Mouse (Mus musculus): ENCODE measurements around the gene Osbpl10. TPM values are rescaled to one million over a fixed set of nuclear protein-coding genes. Genes with fewer than 3 reads are reported as not detected.

Osbpl10 gene
- total and polyA plus RNA-seq, 2 experiments from 2014 or later, result 3.3 to 22.5 TPM

GRCm38 (mm10) chr9:115214572-115215571, 236.5 kb downstream of the Osbpl10 start:
- DNase-seq (ENCODE audit: low spot score) (no peak), ATAC-seq (no peak)
- no peaks in the 10 kb centered on the region for H3K9me3 ChIP-seq (ENCODE audit: low read length)
- H3K36me3 ChIP-seq (ENCODE audit: insufficient read depth, low read length), result no peaks in the 10 kb centered on the region
- no peak overlapping the region for H3K4me2 ChIP-seq (ENCODE audit: low read depth, low read length)
- no peak overlapping the region for H3K9ac ChIP-seq (replicated peaks; ENCODE audit: low read length)
- H3K27ac ChIP-seq, result no peak overlapping the region
- H3K27me3 ChIP-seq (ENCODE audit: insufficient read depth, low read length), result no peaks in the 10 kb centered on the region
- H3K4me3 ChIP-seq (ENCODE audit: low read length), result no peak overlapping the region
- 34% methylated on average over 7 of the region's 7 CpGs for WGBS
- 0 out of 2 replicates have a peak, but pooled peaks have one; percentile 9 for TF ChIP-seq CTCF (IDR thresholded peaks at IDR 0.05; ENCODE audit: low read depth)
- no peaks in the 10 kb centered on the region for H3K4me1 ChIP-seq (ENCODE audit: insufficient read depth, low read length)

- H3K9me3 ChIP-seq (ENCODE audit: low read length), result no peaks in the 10 kb centered on the region
- H3K9ac ChIP-seq (replicated peaks; ENCODE audit: low read length), result no peak overlapping the region
- H3K4me3 ChIP-seq (ENCODE audit: low read length), result no peak overlapping the region
- 38% methylated on average over 21 of the region's 21 CpGs for WGBS
- ATAC-seq, result no peak
- no peaks in the 10 kb centered on the region for H3K4me1 ChIP-seq (ENCODE audit: insufficient read depth, low read length)
- TF ChIP-seq CTCF (IDR thresholded peaks at IDR 0.05; ENCODE audit: low read depth), result no peak
- H3K36me3 ChIP-seq (ENCODE audit: insufficient read depth, low read length), result no peaks in the 10 kb centered on the region
- no peak overlapping the region for H3K4me2 ChIP-seq (ENCODE audit: low read depth, low read length)
- H3K27ac ChIP-seq, result no peak overlapping the region
- no peak for DNase-seq (ENCODE audit: low spot score)
- H3K27me3 ChIP-seq (ENCODE audit: insufficient read depth, low read length), result no peaks in the 10 kb centered on the region
These were observed 237.7 kb downstream of the Osbpl10 start for GRCm38 (mm10) chr9:115215830-115216701.

GRCm38 (mm10) chr9:115217984-115218383, 239.6 kb downstream of the Osbpl10 start:
- WGBS, result 38% methylated on average over 9 of the region's 9 CpGs
- Histone ChIP-seq H3K9me3 (ENCODE audit: low read length) (no peaks in the 10 kb centered on the region), H3K27ac (no peak overlapping the region), H3K9ac (replicated peaks; ENCODE audit: low read length) (no peak overlapping the region), H3K36me3 (ENCODE audit: insufficient read depth, low read length) (no peaks in the 10 kb centered on the region), H3K4me3 (ENCODE audit: low read length) (no peak overlapping the region), H3K4me2 (ENCODE audit: low read depth, low read length) (no peak overlapping the region), H3K27me3 (ENCODE audit: insufficient read depth, low read length) (no peaks in the 10 kb centered on the region), H3K4me1 (ENCODE audit: insufficient read depth, low read length) (no peaks in the 10 kb centered on the region)
- no peak for ATAC-seq
- TF ChIP-seq CTCF (IDR thresholded peaks at IDR 0.05; ENCODE audit: low read depth), result no peak
- DNase-seq (ENCODE audit: low spot score), result no peak

- Histone ChIP-seq H3K9ac (replicated peaks; ENCODE audit: low read length) (no peak overlapping the region), H3K27ac (no peak overlapping the region), H3K4me1 (ENCODE audit: insufficient read depth, low read length) (no peaks in the 10 kb centered on the region), H3K4me2 (ENCODE audit: low read depth, low read length) (no peak overlapping the region), H3K27me3 (ENCODE audit: insufficient read depth, low read length) (no peaks in the 10 kb centered on the region), H3K4me3 (ENCODE audit: low read length) (no peak overlapping the region), H3K36me3 (ENCODE audit: insufficient read depth, low read length) (no peaks in the 10 kb centered on the region), H3K9me3 (ENCODE audit: low read length) (no peaks in the 10 kb centered on the region)
- no peak for TF ChIP-seq CTCF (IDR thresholded peaks at IDR 0.05; ENCODE audit: low read depth)
- 62% methylated on average over 7 of the region's 7 CpGs for WGBS
- DNase-seq (ENCODE audit: low spot score) (no peak), ATAC-seq (no peak)
These were observed 242.1 kb downstream of the Osbpl10 start for GRCm38 (mm10) chr9:115220466-115220865.

- 89% methylated on average over 7 of the region's 7 CpGs for WGBS
- no peak overlapping the region for H3K4me2 ChIP-seq (ENCODE audit: low read depth, low read length)
- DNase-seq (ENCODE audit: low spot score) (no peak), ATAC-seq (no peak)
- H3K27ac ChIP-seq, result no peak overlapping the region
- H3K4me3 ChIP-seq (ENCODE audit: low read length), result no peak overlapping the region
- no peaks in the 10 kb centered on the region for H3K4me1 ChIP-seq (ENCODE audit: insufficient read depth, low read length)
- TF ChIP-seq CTCF (IDR thresholded peaks at IDR 0.05; ENCODE audit: low read depth), result no peak
- H3K27me3 ChIP-seq (ENCODE audit: insufficient read depth, low read length), result no peaks in the 10 kb centered on the region
- no peaks in the 10 kb centered on the region for H3K9me3 ChIP-seq (ENCODE audit: low read length)
- H3K36me3 ChIP-seq (ENCODE audit: insufficient read depth, low read length), result no peaks in the 10 kb centered on the region
- no peak overlapping the region for H3K9ac ChIP-seq (replicated peaks; ENCODE audit: low read length)
These were observed 242.9 kb downstream of the Osbpl10 start for GRCm38 (mm10) chr9:115221265-115221664.

DNA sequence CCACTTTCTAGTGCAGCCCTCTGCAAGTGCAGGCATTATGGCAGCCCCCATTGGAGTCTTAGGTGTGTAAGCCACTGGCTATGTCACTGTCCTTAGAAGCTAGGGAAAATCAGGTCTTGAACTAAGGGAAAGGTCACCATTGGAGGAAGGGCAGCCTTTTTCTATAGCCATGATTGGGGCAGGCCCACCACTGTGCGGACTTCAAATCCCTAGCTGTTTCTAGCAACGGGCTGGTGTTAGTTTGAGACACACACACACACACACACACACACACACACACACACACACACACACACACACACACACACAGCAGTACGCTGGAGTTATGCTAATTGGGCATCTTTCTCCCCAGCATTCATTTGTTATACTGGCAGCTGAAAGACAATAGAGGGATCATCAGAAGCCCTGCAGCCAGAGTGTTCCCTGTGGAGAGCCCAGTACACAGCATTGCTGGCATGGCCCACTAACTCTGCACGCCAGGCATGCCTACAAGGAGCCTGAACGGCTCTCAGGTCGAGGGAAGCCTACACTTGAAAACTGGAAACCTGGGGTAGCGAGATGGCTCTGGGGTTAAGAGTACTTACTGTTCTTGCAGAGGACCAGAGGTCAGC, 246.5 kb downstream of the Osbpl10 start:
- no peaks in the 10 kb centered on the region for H3K36me3 ChIP-seq (ENCODE audit: insufficient read depth, low read length)
- ATAC-seq, result peak; percentile 48; the same call in 1 of the 2 replicates

More for the DNA sequence above, 246.5 kb downstream of the Osbpl10 start:
- 23% methylated on average over 7 of the region's 7 CpGs for WGBS
- DNase-seq (ENCODE audit: low spot score), result no peak
- H3K4me1 ChIP-seq (ENCODE audit: insufficient read depth, low read length), result no peaks in the 10 kb centered on the region
- H3K9ac ChIP-seq (replicated peaks; ENCODE audit: low read length), result no peak overlapping the region
- no peak overlapping the region for H3K27ac ChIP-seq
- H3K27me3 ChIP-seq (ENCODE audit: insufficient read depth, low read length), result no peaks in the 10 kb centered on the region
- no peak overlapping the region for H3K4me2 ChIP-seq (ENCODE audit: low read depth, low read length)
- no peak overlapping the region for H3K4me3 ChIP-seq (ENCODE audit: low read length)
- TF ChIP-seq CTCF (IDR thresholded peaks at IDR 0.05; ENCODE audit: low read depth), result no peak
- H3K9me3 ChIP-seq (ENCODE audit: low read length), result no peaks in the 10 kb centered on the region

Measured in hindbrain, postnatal 0 days (tissue).